Mouse (Mus musculus) midbrain, embryonic 12.5 days (tissue): Measurements from ENCODE around the gene Nwd1. TPM values are rescaled to one million over a fixed set of nuclear protein-coding genes. Genes with fewer than 3 reads are reported as not detected.

ENCODE experiments used
- ATAC-seq: fragments of 200-750 bp; cut with Nextera tagmentation; 2 replicates; pipeline ENCODE4 v1.8.0; 2017; ENCODE audit warnings: low read depth, moderate TSS enrichment, moderate library complexity; ENCODE audit not compliant: low FRiP score
- H3K27ac ChIP-seq: fragments of 300-500 bp; sonication (generic); replicated peaks from 2 replicates; pipeline ENCODE4 v1.5.1; 2016; ENCODE audit warnings: mild to moderate bottlenecking
- H3K27me3 ChIP-seq: fragments of 300-500 bp; sonication (generic); 2 replicates; pipeline ENCODE4 v1.6.1; 2016; ENCODE audit warnings: mild to moderate bottlenecking
- H3K36me3 ChIP-seq: fragments of 300-500 bp; sonication (generic); 2 replicates; pipeline ENCODE4 v1.6.1; 2016
- H3K4me1 ChIP-seq: fragments of 300-500 bp; sonication (generic); 2 replicates; pipeline ENCODE4 v1.6.1; 2016
- H3K4me2 ChIP-seq: fragments of 300-500 bp; sonication (generic); replicated peaks from 2 replicates; pipeline ENCODE4 v1.6.1; 2016; ENCODE audit warnings: mild to moderate bottlenecking, moderate library complexity
- H3K4me3 ChIP-seq: fragments of 300-500 bp; sonication (generic); 2 replicates; pipeline ENCODE4 v1.5.1; 2016; ENCODE audit warnings: mild to moderate bottlenecking
- H3K9ac ChIP-seq: fragments of 300-500 bp; sonication (generic); replicated peaks from 2 replicates; pipeline ENCODE4 v1.6.1; 2016; ENCODE audit warnings: mild to moderate bottlenecking, moderate library complexity
- H3K9me3 ChIP-seq: fragments of 300-500 bp; sonication (generic); 2 replicates; pipeline ENCODE4 v1.6.1; 2016; ENCODE audit warnings: mild to moderate bottlenecking
- WGBS: fragments of 180-500 bp; shearing (Covaris S2); methylation state at CpG from one replicate; pipeline ENCODE4 v1.1.7; 2016; 5-methylcytosine and 5-hydroxymethylcytosine counted together
- polyA plus RNA-seq: library from polyadenylated mRNA; unstranded; fragments of >200 nt; fragmentation: Nextera tagmentation; extraction: Ambion mirVana; gene quantifications from 2 replicates; pipeline ENCODE4 v1.2.1, GENCODE M21; 2016

Nwd1 gene
- polyA plus RNA-seq = 0.10 and 0.18 TPM in 2 replicates

GRCm38 (mm10) chr8:72646060-72646767 lies at the start of gene Nwd1:
TSS of gene Nwd1 (plus strand) at chr8:72646711.
- Histone ChIP-seq H3K9me3 (no peaks in the 10 kb centered on the region), H3K27me3 (no peaks in the 10 kb centered on the region), H3K4me2 (no peak within 1 kb of the TSS), H3K4me1 (peaks cover 9% of the 10 kb centered on the region; the same call in 1 of the 2 replicates), H3K36me3 (no peaks in the 10 kb centered on the region), H3K27ac (peak within 1 kb of the TSS; percentile 52; the same call in 1 of the 2 replicates), H3K9ac (no peak within 1 kb of the TSS), H3K4me3 (no peak within 1 kb of the TSS)
- 69% methylated on average over 11 of the region's 11 CpGs for WGBS
- peak; percentile 81 for ATAC-seq

- Histone ChIP-seq H3K9ac (no peak overlapping the region), H3K27ac (no peak overlapping the region), H3K4me2 (no peak overlapping the region), H3K4me3 (no peak overlapping the region), H3K27me3 (no peaks in the 10 kb centered on the region), H3K9me3 (no peaks in the 10 kb centered on the region), H3K36me3 (no peaks in the 10 kb centered on the region), H3K4me1 (peaks cover 9% of the 10 kb centered on the region; the same call in 1 of the 2 replicates)
- 91% methylated on average over 1 of the region's 1 CpGs for WGBS
- peak; percentile 34; the same call in 1 of the 2 replicates for ATAC-seq
Measured at GRCm38 (mm10) chr8:72642885-72643284, 3.6 kb upstream of the Nwd1 start.

GRCm38 (mm10) chr8:72644601-72645000 lies 1.9 kb upstream of the Nwd1 start:
- H3K4me2 ChIP-seq = no peak overlapping the region
- H3K9ac ChIP-seq = no peak overlapping the region
- no peaks in the 10 kb centered on the region for H3K36me3 ChIP-seq
- H3K4me1 ChIP-seq = peaks cover 9% of the 10 kb centered on the region; the same call in 1 of the 2 replicates
- ATAC-seq = no peak
- H3K27me3 ChIP-seq = no peaks in the 10 kb centered on the region
- 53% methylated on average over 4 of the region's 4 CpGs for WGBS
- H3K27ac ChIP-seq = no peak overlapping the region
- no peak overlapping the region for H3K4me3 ChIP-seq
- H3K9me3 ChIP-seq = no peaks in the 10 kb centered on the region

- no peaks in the 10 kb centered on the region for H3K36me3 ChIP-seq
- peak; percentile 32; the same call in 1 of the 2 replicates for ATAC-seq
- H3K27ac ChIP-seq = peak overlapping the region; percentile 52; the same call in 1 of the 2 replicates
- H3K27me3 ChIP-seq = no peaks in the 10 kb centered on the region
- no peak overlapping the region for H3K9ac ChIP-seq
- peaks cover 9% of the 10 kb centered on the region; the same call in 1 of the 2 replicates for H3K4me1 ChIP-seq
- no peak overlapping the region for H3K4me3 ChIP-seq
- H3K4me2 ChIP-seq = no peak overlapping the region
- H3K9me3 ChIP-seq = no peaks in the 10 kb centered on the region
- WGBS = 79% methylated on average over 5 of the region's 5 CpGs
Measured at GRCm38 (mm10) chr8:72646768-72647143, 245 bp downstream of the Nwd1 start.

GRCm38 (mm10) chr8:72650697-72651096 lies 4.2 kb downstream of the Nwd1 start:
- Histone ChIP-seq H3K4me3 (no peak overlapping the region), H3K27ac (no peak overlapping the region), H3K9ac (no peak overlapping the region), H3K27me3 (no peaks in the 10 kb centered on the region), H3K4me2 (no peak overlapping the region), H3K36me3 (no peaks in the 10 kb centered on the region), H3K9me3 (no peaks in the 10 kb centered on the region), H3K4me1 (peaks cover 21% of the 10 kb centered on the region)
- WGBS = 98% methylated on average over 2 of the region's 2 CpGs
- no peak for ATAC-seq

GRCm38 (mm10) chr8:72654565-72655521 lies 8.3 kb downstream of the Nwd1 start:
- Histone ChIP-seq H3K27ac (peak overlapping the region; percentile 82), H3K4me1 (peaks cover 14% of the 10 kb centered on the region), H3K27me3 (no peaks in the 10 kb centered on the region), H3K9ac (no peak overlapping the region), H3K4me3 (no peak overlapping the region), H3K4me2 (peak overlapping the region; percentile 21), H3K9me3 (no peaks in the 10 kb centered on the region), H3K36me3 (no peaks in the 10 kb centered on the region)
- 22% methylated on average over 13 of the region's 13 CpGs for WGBS
- peak; percentile 96 for ATAC-seq

DNA sequence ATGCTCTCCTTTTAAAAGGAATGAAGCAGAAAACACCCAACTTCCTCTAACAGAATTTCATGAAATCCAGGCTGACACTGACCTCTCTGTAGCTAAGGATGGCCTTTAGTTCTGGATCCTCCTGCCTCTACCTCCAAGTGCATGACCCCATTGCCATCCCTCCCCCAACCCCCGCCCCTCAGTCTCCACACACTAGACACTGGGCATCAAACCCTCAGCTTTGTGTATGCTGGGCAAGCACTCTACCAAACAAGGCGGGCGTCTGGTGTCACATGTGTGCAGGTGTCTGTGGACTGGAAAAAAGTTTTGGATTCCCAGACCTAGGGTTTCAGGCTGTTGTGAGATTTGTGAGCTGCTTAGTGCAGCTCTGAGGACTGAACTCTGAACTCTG lies 9.0 kb downstream of the Nwd1 start:
- no peaks in the 10 kb centered on the region for H3K36me3 ChIP-seq
- no peak overlapping the region for H3K9ac ChIP-seq
- no peaks in the 10 kb centered on the region for H3K9me3 ChIP-seq
- peak overlapping the region; percentile 21; the same call in 1 of the 2 replicates for H3K4me2 ChIP-seq
- peak overlapping the region; percentile 82 for H3K27ac ChIP-seq
- H3K4me3 ChIP-seq = no peak overlapping the region
- peaks cover 14% of the 10 kb centered on the region for H3K4me1 ChIP-seq
- 52% methylated on average over 3 of the region's 3 CpGs for WGBS
- ATAC-seq = peak; percentile 58
- no peaks in the 10 kb centered on the region for H3K27me3 ChIP-seq

DNA sequence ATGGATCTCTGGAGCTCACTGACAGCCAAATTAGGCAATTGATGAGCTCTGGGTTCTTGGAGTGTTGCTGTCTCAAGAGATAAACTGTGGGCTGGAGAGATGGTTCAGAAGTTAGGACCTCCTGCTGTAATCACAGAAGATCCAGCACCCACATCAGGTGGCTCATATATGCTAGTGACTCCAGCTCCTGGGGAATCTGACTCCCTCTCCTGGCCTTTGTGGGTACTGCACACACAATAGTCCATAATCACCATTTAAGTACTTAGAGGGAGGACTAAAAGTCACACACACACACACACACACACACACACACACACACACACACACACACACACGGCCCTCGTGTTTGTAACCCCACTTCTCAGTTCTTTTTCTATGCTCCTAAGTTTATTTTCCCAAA lies 13.5 kb downstream of the Nwd1 start:
- H3K36me3 ChIP-seq = no peaks in the 10 kb centered on the region
- WGBS = 74% methylated on average over 2 of the region's 2 CpGs
- no peak overlapping the region for H3K4me2 ChIP-seq
- H3K9ac ChIP-seq = no peak overlapping the region
- H3K27me3 ChIP-seq = no peaks in the 10 kb centered on the region
- H3K9me3 ChIP-seq = no peaks in the 10 kb centered on the region
- ATAC-seq = no peak
- no peak overlapping the region for H3K4me3 ChIP-seq
- no peak overlapping the region for H3K27ac ChIP-seq
- H3K4me1 ChIP-seq = peaks cover 9% of the 10 kb centered on the region

- WGBS = 79% methylated on average over 3 of the region's 3 CpGs
- H3K4me2 ChIP-seq = no peak overlapping the region
- H3K27me3 ChIP-seq = no peaks in the 10 kb centered on the region
- H3K9me3 ChIP-seq = no peaks in the 10 kb centered on the region
- H3K4me1 ChIP-seq = no peaks in the 10 kb centered on the region
- no peak overlapping the region for H3K27ac ChIP-seq
- H3K36me3 ChIP-seq = no peaks in the 10 kb centered on the region
- H3K9ac ChIP-seq = no peak overlapping the region
- ATAC-seq = no peak
- no peak overlapping the region for H3K4me3 ChIP-seq
Measured at GRCm38 (mm10) chr8:72664107-72664652, 17.7 kb downstream of the Nwd1 start.

DNA sequence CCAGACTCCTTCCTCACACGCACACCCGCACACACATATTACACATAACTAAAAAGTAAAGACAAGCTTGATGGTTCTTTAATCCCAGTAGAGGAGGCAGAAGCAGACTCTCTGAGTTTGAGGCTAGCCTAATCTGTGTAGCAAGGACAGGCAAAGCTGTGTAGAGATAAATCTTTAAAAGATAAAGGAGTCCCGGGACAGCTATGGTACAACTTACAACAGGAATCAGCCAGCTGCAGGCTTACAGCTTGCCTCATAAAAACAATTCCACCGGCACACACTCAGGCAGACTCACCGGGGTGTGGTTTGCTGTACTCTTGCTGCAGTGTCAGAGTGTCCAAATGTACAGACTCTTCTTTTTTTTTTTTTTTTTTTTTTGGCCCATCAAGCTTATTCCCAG lies 18.2 kb downstream of the Nwd1 start:
- H3K36me3 ChIP-seq = no peaks in the 10 kb centered on the region
- 79% methylated on average over 5 of the region's 5 CpGs for WGBS
- no peaks in the 10 kb centered on the region for H3K4me1 ChIP-seq
- no peaks in the 10 kb centered on the region for H3K27me3 ChIP-seq
- H3K27ac ChIP-seq = no peak overlapping the region
- H3K4me2 ChIP-seq = no peak overlapping the region
- no peak overlapping the region for H3K9ac ChIP-seq
- H3K9me3 ChIP-seq = no peaks in the 10 kb centered on the region
- no peak overlapping the region for H3K4me3 ChIP-seq
- ATAC-seq = no peak

DNA sequence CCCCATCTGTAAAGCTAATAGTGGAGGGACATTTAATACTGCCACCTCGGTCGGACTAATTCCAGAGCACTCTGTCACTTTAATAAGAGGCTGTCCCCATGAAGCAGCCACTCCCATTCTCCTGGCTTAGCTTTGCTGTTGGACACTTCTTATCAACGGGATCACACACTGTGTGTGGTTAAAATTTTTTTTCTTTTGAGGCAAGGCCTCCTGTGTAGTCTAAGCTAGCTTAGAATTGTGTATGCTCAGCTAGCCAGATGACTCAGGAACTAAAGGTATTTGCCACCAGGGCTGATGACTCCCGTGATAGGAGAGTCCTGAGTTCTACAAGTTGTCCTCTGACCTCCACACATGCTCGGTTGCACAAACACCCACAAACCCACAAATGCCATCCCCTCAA lies 18.9 kb downstream of the Nwd1 start:
- H3K27me3 ChIP-seq = no peaks in the 10 kb centered on the region
- no peak overlapping the region for H3K9ac ChIP-seq
- no peak overlapping the region for H3K4me2 ChIP-seq
- no peaks in the 10 kb centered on the region for H3K9me3 ChIP-seq
- ATAC-seq = no peak
- WGBS = 59% methylated on average over 5 of the region's 5 CpGs
- no peaks in the 10 kb centered on the region for H3K36me3 ChIP-seq
- H3K4me1 ChIP-seq = no peaks in the 10 kb centered on the region
- H3K4me3 ChIP-seq = no peak overlapping the region
- H3K27ac ChIP-seq = no peak overlapping the region

GRCm38 (mm10) chr8:72668925-72669324 lies 22.4 kb downstream of the Nwd1 start:
- ATAC-seq = no peak

More at GRCm38 (mm10) chr8:72668925-72669324, 22.4 kb downstream of the Nwd1 start:
- Histone ChIP-seq H3K4me2 (no peak overlapping the region), H3K4me3 (no peak overlapping the region), H3K9me3 (no peaks in the 10 kb centered on the region), H3K27ac (no peak overlapping the region), H3K36me3 (no peaks in the 10 kb centered on the region), H3K27me3 (no peaks in the 10 kb centered on the region), H3K4me1 (no peaks in the 10 kb centered on the region), H3K9ac (no peak overlapping the region)
